Comparison of ENCODE assay signal across 9 mouse cellular contexts in the genomic region with DNA sequence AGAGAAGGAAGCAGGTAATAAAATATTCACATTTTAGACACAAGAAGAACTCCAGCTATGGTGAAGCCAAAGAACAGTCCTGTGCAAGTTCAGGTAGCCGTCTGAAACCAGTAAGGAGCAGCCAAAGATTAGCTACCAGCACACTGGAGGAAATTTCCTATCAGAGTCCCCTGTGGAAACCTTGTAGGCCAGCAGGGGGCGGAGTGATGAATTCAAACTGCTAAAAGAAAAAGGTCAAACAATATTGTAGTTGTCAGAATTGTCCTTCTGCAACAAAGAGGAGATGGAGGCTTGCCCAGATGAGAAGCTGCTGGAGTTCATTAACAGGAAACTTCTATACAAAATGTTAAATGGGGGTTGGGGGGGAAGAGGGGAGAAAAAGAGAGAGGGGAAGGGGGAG.
DNase-seq lines count a peak whose midpoint lies in the region; ATAC-seq lines count a peak whose summit lies in the region.
"Had no signal": no experiment of that assay in that cellular context is flagged by ENCODE, and none has a peak within 500 bp of the region (broad histone marks: within the 10 kb centered on the region; RNA-seq: fewer than 3 reads in every experiment).

No protein-coding gene starts in this region.

- no peak for ATAC-seq in frontal cortex, adult (ENCODE audit: low TSS enrichment)

- DNase-seq in frontal cortex, postnatal 25 days (ENCODE audit: low spot score in 2 of 2) = peak; percentile 36 to 41
- DNase-seq in thymus, postnatal 4 days = peak; percentile 34
- DNase-seq in thymus, adult 18-20 months = no peak
- DNase-seq in embryo, embryonic 9.5 days (ENCODE audit: extremely low spot score) = peak; percentile 31
- peak; percentile 51 to 52 for DNase-seq in layer of hippocampus, postnatal 14 days (ENCODE audit: low spot score in 2 of 2)
- DNase-seq in ovary, postnatal 36 days (ENCODE audit: low spot score) = peak; percentile 41
- no peak for DNase-seq in thymus, postnatal 25 days
- DNase-seq: liver, embryonic 13.5 days had no signal

Comparison
In these comparisons a context has a peak if more than half of its experiments do, and no peak if none do; other contexts are left out.
1. DNase-seq: peak in frontal cortex, postnatal 25 days (2 of 2), thymus, postnatal 4 days (single experiment), embryo, embryonic 9.5 days (single experiment), layer of hippocampus, postnatal 14 days (2 of 2) and ovary, postnatal 36 days (single experiment); none in thymus, adult 18-20 months (0 of 2) and thymus, postnatal 25 days (single experiment).